Mouse (Mus musculus) left cerebral cortex, adult 18-20 months (tissue): ENCODE data around the gene Rilpl1. TPM values are rescaled to one million over a fixed set of nuclear protein-coding genes. Genes with fewer than 3 reads are reported as not detected.

Source experiments
- DNase-seq, 2 experiments: peaks; one replicate each; pipeline ENCODE4 v3.0.0; 2021 to 2022; ENCODE audit warnings: low spot score in 2 of 2, mixed read lengths in 1 of 2
- total RNA-seq, 2 experiments: library from RNA; stranded (reverse); gene quantifications; 2 replicates each; pipeline ENCODE4 v1.2.3; 2021

The Rilpl1 gene
- total RNA-seq, 2 experiments from 2014 or later: 85.1 to 93.3 TPM

DNA sequence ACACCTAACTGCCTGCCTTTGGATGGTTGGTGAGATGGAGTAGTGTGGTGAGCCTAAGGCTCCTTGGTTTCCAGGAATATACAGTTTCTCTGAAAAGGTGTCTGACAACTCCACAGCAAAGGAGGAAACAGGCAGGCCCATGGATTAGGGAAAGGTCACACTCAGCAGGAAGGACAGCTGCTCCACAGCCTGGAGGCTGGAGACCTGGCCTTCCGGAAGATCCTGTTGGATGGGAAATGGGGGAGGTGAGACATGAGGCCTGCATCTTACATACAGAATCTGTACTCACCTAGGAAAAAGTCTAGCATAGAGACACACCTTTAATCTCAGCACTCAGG, 77.1 kb downstream of the Rilpl1 start:
- no peak for DNase-seq

DNA sequence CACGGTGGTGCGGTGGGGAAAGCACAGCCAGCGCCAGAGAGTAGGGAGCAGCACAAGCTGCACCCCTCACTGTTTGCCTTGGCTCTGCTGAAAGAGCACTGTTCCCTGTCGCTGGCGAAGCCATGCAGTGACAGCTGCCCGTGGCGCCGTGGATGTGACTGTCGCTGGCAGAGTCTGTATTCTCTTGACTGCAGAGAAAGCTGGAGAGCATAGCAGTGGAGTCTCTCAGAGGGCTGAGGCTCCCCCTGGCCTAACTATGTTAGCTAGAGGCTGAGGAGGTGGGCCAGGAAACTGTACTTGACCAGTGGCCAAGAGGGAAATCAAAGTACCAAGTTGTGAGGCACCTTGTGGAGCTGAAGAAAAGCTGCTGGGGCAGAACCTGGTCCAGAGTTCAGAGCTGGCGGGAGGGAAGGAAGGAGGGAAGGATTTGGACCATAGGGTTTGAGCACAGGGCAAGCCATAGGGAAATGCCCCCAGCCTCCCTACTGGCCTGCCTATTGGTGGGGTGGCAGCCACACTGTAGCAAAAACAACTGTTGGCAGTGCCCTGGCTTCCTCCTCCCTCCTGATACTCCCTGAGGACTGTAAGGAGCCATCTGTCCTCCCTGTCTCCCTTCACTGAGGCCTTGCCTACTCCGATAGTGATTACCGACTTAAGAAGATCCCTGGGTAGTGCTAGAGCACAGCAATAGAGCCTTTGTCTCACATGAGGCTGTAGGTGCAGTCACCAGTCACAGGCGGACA, 77.7 kb downstream of the Rilpl1 start:
- peak; percentile 54 to 65 for DNase-seq

DNA sequence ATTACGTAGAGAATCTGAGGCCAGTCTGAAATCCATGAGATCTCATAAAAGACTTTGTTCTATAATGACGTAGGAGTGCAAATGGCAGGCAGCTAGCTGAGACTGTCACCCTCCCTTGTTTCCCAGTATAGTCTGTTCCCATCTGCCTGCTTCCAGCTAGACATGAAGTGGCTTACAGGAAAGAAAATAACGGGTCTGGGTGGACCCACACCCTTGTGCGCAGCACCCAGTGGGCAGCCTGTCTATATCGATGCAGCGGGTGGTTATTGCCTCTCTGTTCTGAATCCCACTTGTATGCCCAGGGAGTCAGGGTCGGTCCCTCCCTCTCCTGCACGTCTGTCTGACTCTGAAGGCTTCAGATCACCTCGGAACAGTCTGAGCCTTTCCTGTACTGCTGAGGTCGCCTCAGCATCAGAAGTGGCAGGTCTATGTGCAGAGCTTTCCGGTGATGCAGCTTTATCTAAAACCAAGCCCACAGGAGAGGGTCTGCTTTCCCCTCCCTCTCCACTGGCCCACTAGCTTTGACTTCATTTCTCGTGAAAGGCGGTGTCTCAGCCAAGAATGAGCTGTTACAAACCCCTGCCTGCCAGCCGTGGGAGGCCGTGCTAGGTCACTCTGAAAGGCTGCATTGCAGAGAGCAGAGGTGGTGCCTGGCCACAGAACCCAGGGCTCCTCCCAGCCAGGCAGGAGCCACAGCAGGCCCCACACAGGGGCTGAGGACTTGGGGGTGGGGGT, 78.5 kb downstream of the Rilpl1 start:
- DNase-seq: peak; percentile 30 to 59

DNA sequence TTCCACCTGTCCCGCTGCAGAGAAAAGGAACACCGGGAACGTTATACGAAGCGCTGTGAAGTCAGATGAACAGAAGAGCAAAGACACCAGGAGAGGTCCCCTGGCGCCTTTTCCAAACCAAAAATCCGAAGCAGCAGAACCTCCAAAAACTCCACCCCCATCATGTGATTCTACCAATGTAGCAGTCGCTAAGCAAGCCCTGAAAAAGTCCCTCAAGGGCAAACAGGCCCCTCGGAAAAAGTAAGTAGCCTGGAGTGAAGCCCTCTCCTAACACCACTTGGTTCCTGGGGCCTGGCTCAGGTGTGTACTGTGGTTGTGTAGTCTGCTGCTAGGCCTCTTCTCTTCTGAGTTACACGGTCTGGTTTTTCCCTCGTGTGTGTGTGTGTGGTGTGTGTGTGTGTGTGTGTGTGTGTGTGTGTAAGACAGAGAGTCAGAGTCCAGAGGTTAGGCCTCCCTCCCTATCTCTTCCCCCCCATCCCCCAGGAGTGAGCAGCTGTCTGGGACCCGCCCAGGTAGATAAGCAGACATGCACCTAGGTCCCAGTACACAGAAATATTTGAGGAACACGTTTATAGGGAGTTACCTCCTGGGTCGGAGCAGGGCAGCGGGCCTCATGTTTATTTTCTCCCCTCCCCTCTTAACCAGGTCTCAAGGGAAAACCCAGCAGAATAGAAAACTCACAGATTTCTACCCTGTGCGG, 80.4 kb downstream of the Rilpl1 start:
- DNase-seq: no peak

DNA sequence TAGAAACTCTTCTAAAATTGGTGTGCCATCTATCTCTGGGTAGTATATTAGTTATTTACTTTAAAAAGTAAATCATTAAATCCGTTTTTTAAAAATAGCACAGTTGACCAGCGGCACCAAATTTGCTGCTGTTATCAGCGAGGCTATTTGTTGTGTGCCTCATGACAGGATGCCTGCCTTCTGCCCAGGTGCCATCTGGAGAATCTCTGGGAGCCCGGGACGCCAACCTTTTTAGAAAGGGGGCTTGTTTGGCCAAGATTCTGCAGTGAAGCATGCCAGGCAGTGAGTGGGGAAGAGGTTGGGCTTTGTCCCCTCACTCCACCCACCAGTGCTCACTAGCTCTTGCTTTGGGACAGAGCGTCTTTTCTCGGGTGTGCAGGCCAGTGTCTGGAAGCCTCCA, 81.1 kb downstream of the Rilpl1 start:
- DNase-seq: no peak

DNA sequence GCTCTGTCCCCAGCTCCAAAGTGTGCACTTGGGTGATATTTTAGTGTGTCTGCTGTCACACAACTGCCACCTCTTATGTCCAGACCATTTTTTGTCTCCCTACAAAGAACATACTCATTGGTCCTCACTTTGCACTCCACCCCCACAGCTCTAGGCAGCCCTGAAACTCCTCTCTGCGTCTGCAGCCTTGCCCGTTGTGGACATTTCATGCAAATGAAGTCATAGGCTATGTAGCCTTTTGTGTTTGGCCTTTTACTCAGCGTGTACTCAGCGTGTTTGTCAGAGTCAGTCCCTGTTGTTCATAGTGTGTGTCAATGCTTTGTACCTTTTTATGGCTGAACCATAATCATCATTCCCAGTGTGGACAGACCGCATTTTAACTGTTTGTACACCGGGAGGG, 81.7 kb downstream of the Rilpl1 start:
- no peak for DNase-seq

DNA sequence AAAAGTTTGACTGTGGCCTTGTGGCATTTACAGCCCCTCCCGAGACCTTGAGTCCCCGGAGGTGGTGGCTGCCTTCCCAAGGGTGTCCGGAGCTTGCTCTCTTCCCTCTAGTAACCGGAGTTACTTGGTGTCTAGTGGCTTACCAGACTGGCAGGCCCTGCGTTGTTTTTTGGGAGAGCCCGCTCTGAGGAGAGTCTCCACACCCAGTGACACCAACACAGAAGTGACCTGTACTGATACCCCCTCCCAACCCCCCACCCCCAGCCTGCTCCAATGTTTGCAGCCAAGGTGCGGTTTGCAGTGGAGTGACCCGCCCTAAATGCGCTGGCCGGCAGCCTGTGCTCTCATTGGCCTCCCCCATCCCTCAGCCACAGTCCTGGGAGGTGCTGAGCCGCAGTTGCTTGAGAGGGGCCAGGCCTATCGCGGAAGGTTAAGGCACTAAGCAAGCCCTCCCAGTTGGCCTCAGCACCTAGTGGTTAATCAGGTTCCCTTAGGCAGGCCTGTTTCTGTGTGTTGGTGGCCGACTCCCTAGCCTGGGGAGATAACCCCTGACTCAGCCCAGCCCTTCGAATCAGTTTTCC, 84.8 kb downstream of the Rilpl1 start:
- no peak for DNase-seq

DNA sequence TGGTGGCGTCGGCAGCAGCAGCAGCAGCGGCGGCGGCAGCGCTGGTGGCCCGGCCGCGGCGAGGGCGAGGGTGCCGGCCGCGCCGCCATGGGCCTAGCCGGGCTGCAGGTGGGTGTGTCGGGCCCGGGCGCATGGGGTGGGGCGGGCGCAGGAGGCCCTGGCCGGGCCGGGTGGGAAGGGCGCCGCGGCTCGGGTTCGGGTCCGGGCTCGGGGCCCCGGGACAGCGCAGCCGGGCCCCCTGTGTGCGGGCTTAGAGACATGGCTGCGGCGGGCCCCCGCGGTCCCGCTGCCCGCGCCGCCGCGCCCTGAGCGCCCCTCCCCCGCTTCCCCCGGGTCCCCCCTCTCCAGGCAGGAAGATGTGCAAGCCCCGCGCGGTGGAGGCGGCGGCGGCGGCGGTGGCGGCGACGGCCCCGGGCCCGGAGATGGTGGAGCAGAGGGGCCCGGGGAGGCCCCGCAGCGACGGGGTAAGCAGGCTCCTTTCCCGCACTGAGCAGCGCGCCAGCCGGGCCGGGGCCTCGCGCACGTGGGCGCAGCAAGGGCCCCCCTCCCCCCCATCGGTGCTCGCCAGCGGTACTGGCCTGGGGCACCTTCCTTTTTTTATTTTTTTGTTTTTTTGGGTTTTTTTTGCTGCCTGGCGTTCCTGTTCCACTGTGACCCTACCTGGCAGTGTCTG, 85.4 kb downstream of the Rilpl1 start:
- no peak for DNase-seq

DNA sequence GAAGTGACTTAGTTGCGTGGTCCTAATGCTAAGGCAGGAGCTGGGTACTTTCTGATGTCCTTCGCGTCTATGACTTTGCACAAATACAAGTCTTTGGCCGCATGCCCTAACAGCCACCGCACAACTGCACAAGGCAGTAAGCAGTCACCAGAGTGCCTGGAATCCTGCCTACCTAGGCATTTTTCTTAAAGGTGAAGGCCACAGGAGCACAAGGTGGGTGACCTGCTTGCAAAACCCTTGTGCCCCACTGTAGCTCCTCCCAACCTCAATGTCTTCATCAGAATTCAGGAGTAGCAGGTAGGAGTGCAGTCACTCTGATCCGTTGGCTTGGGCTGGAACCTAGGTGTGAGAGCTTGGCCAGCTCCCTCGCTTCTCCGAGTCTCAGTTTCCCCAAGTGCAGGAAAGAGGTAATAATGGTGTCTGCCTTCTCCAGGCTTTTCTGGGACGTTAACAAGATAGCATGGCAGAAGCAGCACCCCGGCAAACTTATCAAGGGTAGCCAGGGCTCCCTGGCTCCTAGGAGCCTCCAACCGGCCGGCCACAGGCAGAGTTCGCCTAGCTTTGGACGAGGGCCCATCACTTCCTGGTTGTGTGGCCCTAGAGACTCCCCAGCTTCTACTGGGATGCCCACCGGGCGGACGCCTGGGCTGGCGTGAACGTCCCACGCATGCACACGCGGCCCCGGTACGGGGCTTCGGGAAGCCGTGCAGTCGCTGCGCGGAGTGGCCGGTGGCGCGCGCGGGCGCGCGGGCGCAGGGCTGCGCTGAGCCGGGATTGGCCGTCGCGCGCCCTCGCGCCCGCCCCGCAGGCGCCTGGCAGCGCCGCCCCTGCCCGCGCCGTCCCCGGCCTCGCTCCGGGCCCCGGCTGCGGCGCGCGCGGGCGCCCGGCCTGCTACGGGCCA, 86.3 kb downstream of the Rilpl1 start:
- DNase-seq: peak; percentile 70 to 85

DNA sequence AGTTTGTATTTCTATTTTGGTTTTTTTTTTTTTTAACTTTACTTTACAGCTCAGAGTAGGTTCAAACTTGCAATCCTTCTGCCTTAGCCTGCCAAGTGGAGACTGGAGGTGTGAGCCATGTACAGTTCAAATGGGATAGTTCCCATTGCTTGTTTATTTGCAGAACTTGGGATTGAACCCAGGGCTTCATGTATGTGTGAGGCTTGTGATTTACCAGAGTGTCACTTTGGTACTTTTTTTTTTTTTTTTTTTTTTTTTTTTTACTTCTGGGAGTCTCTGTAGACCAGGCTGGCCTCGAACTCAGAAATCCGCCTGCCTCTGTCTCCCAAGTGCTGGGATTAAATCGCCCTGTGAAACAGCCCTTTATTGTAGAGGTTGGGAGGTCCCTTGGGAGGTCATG, 87.0 kb downstream of the Rilpl1 start:
- no peak for DNase-seq

Other genes with a start within 250 kb of the Rilpl1 start
- 10 to 100 TPM; 13.8 to 22.5 TPM for gene Mphosph9, start 203.4 kb downstream of the Rilpl1 start, total RNA-seq
- 10 to 100 TPM; 14.0 TPM for gene 2810006K23Rik, start 203.3 kb downstream of the Rilpl1 start, total RNA-seq
- gene Cdk2ap1, start 168.3 kb downstream of the Rilpl1 start, total RNA-seq: 100 to 1,000 TPM; 162 to 168 TPM
- gene Sbno1, start 105.4 kb downstream of the Rilpl1 start, total RNA-seq: 100 to 1,000 TPM; 175 to 185 TPM
- 10 to 100 TPM; 61.5 to 64.2 TPM for gene Kmt5a, start 91.5 kb downstream of the Rilpl1 start, total RNA-seq
- gene Rilpl2, start 53.0 kb downstream of the Rilpl1 start, total RNA-seq: 10 to 100 TPM; 17.5 to 19.3 TPM
- gene Snrnp35, start 48.3 kb downstream of the Rilpl1 start, total RNA-seq: 10 to 100 TPM; 23.0 to 27.5 TPM
- 100 to 1,000 TPM; 103 to 122 TPM for gene Tmed2, start 9.3 kb upstream of the Rilpl1 start, total RNA-seq
- gene Ddx55, start 21.5 kb upstream of the Rilpl1 start, total RNA-seq: 10 to 100 TPM; 22.6 to 25.9 TPM
- 10 to 100 TPM; 30.6 to 31.3 TPM for gene Eif2b1, start 47.7 kb upstream of the Rilpl1 start, total RNA-seq
- 10 to 100 TPM; 25.0 to 29.6 TPM for gene Gtf2h3, start 47.7 kb upstream of the Rilpl1 start, total RNA-seq
- gene Atp6v0a2, start 97.2 kb upstream of the Rilpl1 start, total RNA-seq: 10 to 100 TPM; 59.8 to 66.9 TPM
- under 1 TPM; 0.21 to 0.30 TPM for gene Dnah10, start 193.7 kb upstream of the Rilpl1 start, total RNA-seq